Mouse (Mus musculus): Measurements from ENCODE around the gene Acsl6. TPM values are rescaled to one million over a fixed set of nuclear protein-coding genes. Genes with fewer than 3 reads are reported as not detected.

The Acsl6 gene
- polyA plus RNA-seq, 1 experiment from 2014 or later = 36.1 TPM

DNA sequence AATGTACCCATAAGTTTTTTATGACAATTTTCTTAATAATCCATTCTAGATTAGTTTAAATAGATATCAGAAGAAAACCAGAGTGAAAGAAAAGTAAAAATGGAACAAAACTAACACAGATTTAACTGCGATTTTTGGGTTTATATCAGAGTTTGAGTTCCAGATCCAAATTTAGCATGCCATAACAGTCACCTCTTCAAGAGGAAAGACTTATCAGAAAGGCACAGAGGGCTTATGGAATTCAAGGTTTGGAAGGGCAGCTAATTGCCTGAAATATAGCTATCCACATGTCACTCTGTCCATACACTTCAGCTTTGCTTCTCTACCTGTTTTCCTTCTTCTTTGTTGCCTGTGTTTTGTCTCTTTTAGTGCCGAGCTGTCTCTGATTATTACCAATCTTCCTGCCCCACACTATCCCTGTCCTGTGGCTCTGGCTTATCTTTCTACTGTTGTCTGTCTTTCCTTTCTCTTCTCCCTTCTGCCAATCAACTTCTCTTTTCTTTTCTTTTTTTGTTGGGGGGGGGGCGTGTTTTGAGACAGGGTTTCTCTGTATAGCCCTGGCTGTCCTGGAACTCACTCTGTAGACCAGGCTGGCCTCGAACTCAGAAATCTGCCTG is 103.4 kb downstream of the Acsl6 start:
- Histone ChIP-seq H3K27me3 (no peaks in the 10 kb centered on the region), H3K27ac (no peak overlapping the region), H3K9ac (replicated peaks) (no peak overlapping the region), H3K4me2 (replicated peaks) (no peak overlapping the region), H3K36me3 (no peaks in the 10 kb centered on the region), H3K9me3 (no peaks in the 10 kb centered on the region), H3K4me3 (replicated peaks) (no peak overlapping the region), H3K4me1 (replicated peaks) (no peaks in the 10 kb centered on the region)
- ATAC-seq = no peak
- WGBS = 80% methylated on average over 4 of the region's 4 CpGs

GRCm38 (mm10) chr11:54410612-54411011 is 107.0 kb downstream of the Acsl6 start:
- no peak overlapping the region for H3K4me2 ChIP-seq (replicated peaks)
- no peak overlapping the region for H3K27ac ChIP-seq
- no peaks in the 10 kb centered on the region for H3K27me3 ChIP-seq
- no peak overlapping the region for H3K9ac ChIP-seq (replicated peaks)
- no peaks in the 10 kb centered on the region for H3K36me3 ChIP-seq
- no peaks in the 10 kb centered on the region for H3K4me1 ChIP-seq (replicated peaks)
- no peak for ATAC-seq
- H3K9me3 ChIP-seq = no peaks in the 10 kb centered on the region
- no peak overlapping the region for H3K4me3 ChIP-seq (replicated peaks)

DNA sequence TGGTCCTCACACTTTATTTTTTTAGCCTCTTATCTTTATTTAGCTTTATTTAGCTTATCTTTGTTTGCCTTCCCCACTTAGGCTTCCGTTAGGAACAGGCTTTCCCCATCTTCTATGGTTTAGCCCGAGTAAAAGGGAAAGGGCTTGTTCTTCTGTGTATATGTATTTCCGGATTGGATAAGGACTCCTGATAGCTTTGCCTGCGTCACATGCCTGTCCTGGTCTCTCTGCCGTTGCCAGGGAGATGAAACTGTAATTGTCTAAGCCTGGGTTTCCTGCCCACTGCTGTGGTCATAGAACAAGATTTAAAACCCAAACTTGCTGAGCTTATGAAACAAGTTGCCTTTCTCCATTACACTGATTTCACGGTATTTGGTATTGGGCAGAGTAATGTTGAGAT is 109.4 kb downstream of the Acsl6 start:
- Histone ChIP-seq H3K4me2 (replicated peaks) (no peak overlapping the region), H3K27me3 (no peaks in the 10 kb centered on the region), H3K4me1 (replicated peaks) (no peaks in the 10 kb centered on the region), H3K9me3 (no peaks in the 10 kb centered on the region), H3K9ac (replicated peaks) (no peak overlapping the region), H3K4me3 (replicated peaks) (no peak overlapping the region), H3K36me3 (no peaks in the 10 kb centered on the region), H3K27ac (no peak overlapping the region)
- ATAC-seq = 0 out of 2 replicates have a peak, but pooled peaks have one; percentile 48
- WGBS = 45% methylated on average over 6 of the region's 6 CpGs

Other genes with a start within 250 kb of the Acsl6 start
- gene Pdlim4, start 234.8 kb upstream of the Acsl6 start, polyA plus RNA-seq (2015; fragmentation: Nextera tagmentation; extraction: Ambion mirVana) = 23.0 and 23.7 TPM in 2 replicates
- 6.0 and 7.8 TPM in 2 replicates for gene P4ha2, start 203.7 kb upstream of the Acsl6 start, polyA plus RNA-seq (2015; fragmentation: Nextera tagmentation; extraction: Ambion mirVana)
- gene Csf2, start 54.1 kb upstream of the Acsl6 start, polyA plus RNA-seq (2015; fragmentation: Nextera tagmentation; extraction: Ambion mirVana) = not detected in 2 replicates
- gene Il3, start 36.5 kb upstream of the Acsl6 start, polyA plus RNA-seq (2015; fragmentation: Nextera tagmentation; extraction: Ambion mirVana) = not detected in 2 replicates
- not detected in 2 replicates for gene Meikin, start 66.9 kb downstream of the Acsl6 start, polyA plus RNA-seq (2015; fragmentation: Nextera tagmentation; extraction: Ambion mirVana)
- 11.8 and 12.4 TPM in 2 replicates for gene Fnip1, start 134.4 kb downstream of the Acsl6 start, polyA plus RNA-seq (2015; fragmentation: Nextera tagmentation; extraction: Ambion mirVana)
- gene Rapgef6, start 219.0 kb downstream of the Acsl6 start, polyA plus RNA-seq (2015; fragmentation: Nextera tagmentation; extraction: Ambion mirVana) = 36.1 and 40.4 TPM in 2 replicates

All from midbrain, embryonic 13.5 days (tissue).